Mouse (Mus musculus) liver, embryonic 16.5 days (tissue): ENCODE measurements around the gene Tmem178. TPM values are rescaled to one million over a fixed set of nuclear protein-coding genes. Genes with fewer than 3 reads are reported as not detected.

Source experiments
- ATAC-seq: fragments of 200-750 bp; cut with Nextera tagmentation; 2 replicates; pipeline ENCODE4 v1.8.0; 2017; ENCODE audit warnings: low read depth, mild to moderate bottlenecking, moderate number of reproducible peaks, moderate library complexity
- H3K27ac ChIP-seq: fragments of 300-500 bp; sonication (generic); 2 replicates; pipeline ENCODE4 v1.5.1; 2014; ENCODE audit warnings: mild to moderate bottlenecking, low read length
- H3K27me3 ChIP-seq: fragments of 300-500 bp; sonication (generic); 2 replicates; pipeline ENCODE4 v1.6.1; 2014; ENCODE audit warnings: low read depth, low read length, mixed read lengths; ENCODE audit not compliant: control insufficient read depth, insufficient read depth
- H3K36me3 ChIP-seq: fragments of 300-500 bp; sonication (generic); 2 replicates; pipeline ENCODE4 v1.6.1; 2014; ENCODE audit warnings: mild to moderate bottlenecking; ENCODE audit not compliant: control insufficient read depth, insufficient read depth
- H3K4me1 ChIP-seq: fragments of 300-500 bp; sonication (generic); 2 replicates; pipeline ENCODE4 v1.6.1; 2014; ENCODE audit warnings: low read depth, low read length, mixed read lengths; ENCODE audit not compliant: control insufficient read depth
- H3K4me2 ChIP-seq: fragments of 300-500 bp; sonication (generic); 2 replicates; pipeline ENCODE4 v1.6.1; 2014; ENCODE audit warnings: low read depth, low read length, mixed read lengths
- H3K4me3 ChIP-seq: fragments of 300-500 bp; sonication (generic); 2 replicates; pipeline ENCODE4 v1.5.1; 2014; ENCODE audit warnings: low read depth, mild to moderate bottlenecking, low read length
- H3K9ac ChIP-seq: fragments of 300-500 bp; sonication (generic); 2 replicates; pipeline ENCODE4 v1.6.1; 2014; ENCODE audit warnings: low read depth, low read length
- H3K9me3 ChIP-seq: fragments of 300-500 bp; sonication (generic); replicated peaks from 2 replicates; pipeline ENCODE4 v1.6.1; 2016; ENCODE audit warnings: low read length; ENCODE audit not compliant: control insufficient read depth
- WGBS: fragments of 180-500 bp; shearing (Covaris S2); extraction: QIAGEN DNeasy Blood & Tissue Kit; methylation state at CpG from one replicate; pipeline ENCODE4 v1.1.7; 2014; ENCODE audit not compliant: insufficient replicate concordance; 5-methylcytosine and 5-hydroxymethylcytosine counted together
- polyA plus RNA-seq: library from polyadenylated mRNA; unstranded; fragments of >200 nt; fragmentation: Nextera tagmentation; extraction: Ambion mirVana; gene quantifications from 2 replicates; pipeline ENCODE4 v1.2.1, GENCODE M21; 2015

Gene Tmem178
- polyA plus RNA-seq, 1 experiment from 2014 or later = 0.25 TPM

DNA sequence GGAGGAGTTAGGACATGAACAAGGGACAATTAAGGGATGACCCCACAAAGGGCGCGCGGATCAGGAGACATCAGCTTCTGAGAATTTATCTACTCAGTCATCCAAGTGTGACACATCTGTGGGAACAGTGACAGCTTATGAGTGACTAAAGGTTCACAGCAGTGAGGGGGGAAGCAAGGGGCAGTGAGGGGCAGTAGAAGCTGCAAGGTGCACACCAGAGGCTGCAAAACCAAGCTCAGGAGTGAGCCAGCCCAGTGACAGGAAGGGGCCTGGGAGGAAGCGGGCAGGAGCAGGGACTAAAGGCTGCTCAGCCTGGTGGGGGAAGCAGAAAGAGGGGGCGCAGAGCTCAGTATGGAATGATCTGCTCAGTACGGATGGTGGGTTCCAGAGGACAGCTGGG lies 82.9 kb downstream of the Tmem178 start:
- H3K4me2 ChIP-seq = no peak overlapping the region
- ATAC-seq = no peak
- H3K27ac ChIP-seq = no peak overlapping the region
- no peaks in the 10 kb centered on the region for H3K9me3 ChIP-seq
- no peak overlapping the region for H3K9ac ChIP-seq
- H3K4me3 ChIP-seq = no peak overlapping the region
- peaks cover 11% of the 10 kb centered on the region for H3K4me1 ChIP-seq
- H3K36me3 ChIP-seq = peaks cover 6% of the 10 kb centered on the region
- 91% methylated on average over 6 of the region's 6 CpGs for WGBS
- no peaks in the 10 kb centered on the region for H3K27me3 ChIP-seq

DNA sequence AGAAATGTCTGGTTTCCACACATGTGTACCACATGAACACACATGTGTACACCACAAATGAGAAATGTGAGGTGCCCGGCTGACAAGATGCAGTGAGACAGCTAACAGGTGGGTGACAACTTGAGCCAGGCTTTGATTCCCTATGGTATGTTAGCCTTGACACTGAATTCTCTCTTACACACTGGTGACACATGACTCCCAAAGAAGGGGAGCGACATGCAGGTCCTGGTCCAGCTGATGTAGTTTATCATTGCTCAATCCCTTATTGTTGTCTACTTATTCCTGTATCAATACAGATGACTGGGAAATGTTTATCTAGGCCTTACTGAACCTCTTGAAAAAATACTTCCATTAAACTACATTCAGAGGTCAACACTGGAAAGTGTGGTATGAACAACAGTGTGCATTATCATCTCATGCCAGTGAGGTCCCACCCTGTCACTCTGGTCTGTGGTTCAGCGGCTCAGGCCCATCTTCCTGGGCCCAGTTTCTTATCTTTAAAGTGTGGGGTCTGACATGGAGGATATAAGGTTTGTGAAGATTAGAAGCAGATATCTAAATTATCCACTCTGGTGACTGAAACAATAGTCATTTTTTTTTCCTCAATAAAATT lies 87.5 kb downstream of the Tmem178 start:
- peak overlapping the region; percentile 82 for H3K27ac ChIP-seq
- 29% methylated on average over 3 of the region's 3 CpGs for WGBS

DNA sequence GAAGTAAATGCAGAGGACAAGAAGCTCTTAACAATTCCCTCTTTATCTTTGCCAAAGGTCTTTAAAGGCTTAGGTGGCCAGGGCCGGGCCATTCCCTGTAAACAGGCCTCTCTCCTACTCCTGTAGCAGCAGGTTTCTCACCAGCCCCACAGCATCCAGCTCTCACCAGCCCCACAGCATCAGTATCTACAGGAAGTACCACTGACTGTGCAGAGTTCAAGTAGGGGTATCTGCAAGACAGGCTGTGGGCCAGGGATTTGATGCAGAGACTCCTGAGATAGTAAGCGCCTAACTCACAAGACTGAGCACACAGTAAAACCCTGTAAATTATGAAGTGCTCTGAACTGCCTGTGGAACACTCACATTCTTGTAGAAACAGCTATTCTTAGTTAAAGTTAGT lies 88.5 kb downstream of the Tmem178 start:
- H3K4me2 ChIP-seq = no peak overlapping the region
- H3K9ac ChIP-seq = no peak overlapping the region
- peak overlapping the region; percentile 63 for H3K27ac ChIP-seq
- H3K36me3 ChIP-seq = no peaks in the 10 kb centered on the region; the same call in none of the 2 replicates
- H3K27me3 ChIP-seq = no peaks in the 10 kb centered on the region
- no peak for ATAC-seq
- H3K9me3 ChIP-seq = no peaks in the 10 kb centered on the region
- WGBS = 28% methylated on average over 2 of the region's 2 CpGs
- H3K4me3 ChIP-seq = no peak overlapping the region
- peaks cover 18% of the 10 kb centered on the region for H3K4me1 ChIP-seq

More for the DNA sequence above, 87.5 kb downstream of the Tmem178 start:
- Histone ChIP-seq H3K4me1 (peaks cover 18% of the 10 kb centered on the region), H3K9me3 (no peaks in the 10 kb centered on the region), H3K27me3 (no peaks in the 10 kb centered on the region), H3K9ac (no peak overlapping the region; the same call in 1 of the 2 replicates), H3K36me3 (no peaks in the 10 kb centered on the region; the same call in none of the 2 replicates), H3K4me3 (no peak overlapping the region), H3K4me2 (no peak overlapping the region)
- ATAC-seq = peak; percentile 98

DNA sequence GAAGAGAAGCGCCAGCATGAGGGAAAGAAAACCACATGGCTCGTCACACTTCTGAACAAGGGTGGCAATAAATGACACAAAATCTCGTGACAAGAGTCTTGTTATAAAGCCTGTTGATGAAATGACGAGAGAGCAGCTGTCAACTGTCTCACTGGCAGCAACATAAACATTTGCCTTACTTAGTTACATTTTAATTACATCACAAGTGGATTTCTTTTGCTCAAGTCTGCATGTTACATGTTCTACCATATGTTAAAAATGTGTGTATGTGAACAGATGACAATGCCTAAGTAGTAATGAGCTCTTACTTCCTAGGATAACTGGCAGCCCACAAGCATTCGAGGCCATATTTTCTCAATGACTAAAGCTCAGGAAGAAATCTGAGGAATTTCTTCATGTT lies 90.9 kb downstream of the Tmem178 start:
- WGBS = 63% methylated on average over 5 of the region's 5 CpGs
- H3K4me1 ChIP-seq = peaks cover 25% of the 10 kb centered on the region
- ATAC-seq = no peak

DNA sequence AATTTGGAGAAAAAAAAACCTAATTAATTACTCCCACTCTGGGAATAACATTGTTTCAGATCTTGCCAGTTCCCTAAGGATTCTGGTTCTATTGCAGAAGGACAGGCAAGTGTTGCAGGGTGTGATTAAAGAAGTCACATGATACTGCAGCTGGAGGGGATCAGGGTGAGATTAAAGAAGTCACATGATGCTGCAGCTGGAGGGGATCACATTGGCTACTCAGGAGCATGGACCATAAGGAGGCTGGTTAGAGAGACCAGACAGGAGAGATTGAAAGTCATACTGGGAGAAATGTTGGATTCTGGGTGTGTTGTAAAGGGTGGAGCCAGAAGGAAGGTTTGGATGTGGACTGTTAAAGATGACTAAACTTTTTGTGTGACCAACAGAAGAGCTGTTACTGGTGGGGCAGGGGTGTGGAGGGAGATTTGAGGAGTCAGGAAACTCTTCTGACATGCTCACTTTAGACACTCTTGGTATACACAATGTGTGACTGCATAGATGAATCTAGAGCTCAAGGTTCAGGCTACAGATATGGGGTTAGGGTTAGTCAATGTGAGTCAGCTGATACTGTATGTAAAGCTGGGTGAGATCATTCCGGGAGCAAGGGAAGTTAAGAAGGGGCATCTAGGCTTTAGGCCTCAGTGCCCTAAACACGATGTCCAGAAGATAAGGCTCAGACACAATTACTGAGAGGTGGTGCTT lies 94.4 kb downstream of the Tmem178 start:
- no peak overlapping the region for H3K4me2 ChIP-seq
- peak overlapping the region; percentile 1; the same call in 1 of the 2 replicates for H3K27ac ChIP-seq
- 40% methylated on average over 2 of the region's 2 CpGs for whole genome bisulfite sequencing
- H3K4me1 ChIP-seq = peaks cover 17% of the 10 kb centered on the region
- H3K36me3 ChIP-seq = no peaks in the 10 kb centered on the region; the same call in 1 of the 2 replicates
- ATAC-seq = peak; percentile 74
- no peak overlapping the region for H3K4me3 ChIP-seq
- no peaks in the 10 kb centered on the region for H3K27me3 ChIP-seq
- H3K9me3 ChIP-seq = no peaks in the 10 kb centered on the region
- no peak overlapping the region for H3K9ac ChIP-seq

More for the DNA sequence above, 90.9 kb downstream of the Tmem178 start:
- H3K27ac ChIP-seq = no peak overlapping the region
- no peaks in the 10 kb centered on the region; the same call in none of the 2 replicates for H3K36me3 ChIP-seq
- no peak overlapping the region for H3K9ac ChIP-seq
- no peaks in the 10 kb centered on the region for H3K27me3 ChIP-seq
- H3K9me3 ChIP-seq = no peaks in the 10 kb centered on the region
- H3K4me2 ChIP-seq = no peak overlapping the region
- no peak overlapping the region for H3K4me3 ChIP-seq

DNA sequence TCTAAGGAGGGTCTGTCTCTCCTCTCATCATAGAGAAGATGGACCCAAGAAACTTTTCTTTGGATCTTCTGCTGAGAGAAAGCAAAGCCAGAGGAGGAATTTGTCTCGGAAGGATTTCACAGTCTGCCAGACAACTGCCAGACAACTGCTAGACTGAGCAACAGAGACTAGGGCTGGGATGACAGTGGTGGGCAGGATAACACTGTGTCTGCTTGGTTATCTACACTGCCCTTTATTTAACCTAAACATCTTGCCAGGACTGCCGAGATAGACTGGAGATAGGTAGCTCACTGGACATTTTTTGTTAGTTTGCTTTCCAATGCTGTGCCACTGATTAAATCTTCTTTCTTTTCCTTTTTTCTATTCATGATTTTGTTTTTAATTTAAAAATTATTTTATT lies 97.2 kb downstream of the Tmem178 start:
- H3K9me3 ChIP-seq = no peaks in the 10 kb centered on the region
- H3K4me1 ChIP-seq = peaks cover 17% of the 10 kb centered on the region
- no peak overlapping the region for H3K4me2 ChIP-seq
- ATAC-seq = peak; percentile 71
- no peaks in the 10 kb centered on the region; the same call in 1 of the 2 replicates for H3K36me3 ChIP-seq
- H3K27ac ChIP-seq = 0 out of 2 replicates have a peak overlapping the region, but pooled peaks have one; percentile 12
- H3K9ac ChIP-seq = no peak overlapping the region
- H3K4me3 ChIP-seq = no peak overlapping the region
- no peaks in the 10 kb centered on the region for H3K27me3 ChIP-seq
- WGBS = 28% methylated on average over 2 of the region's 2 CpGs

DNA sequence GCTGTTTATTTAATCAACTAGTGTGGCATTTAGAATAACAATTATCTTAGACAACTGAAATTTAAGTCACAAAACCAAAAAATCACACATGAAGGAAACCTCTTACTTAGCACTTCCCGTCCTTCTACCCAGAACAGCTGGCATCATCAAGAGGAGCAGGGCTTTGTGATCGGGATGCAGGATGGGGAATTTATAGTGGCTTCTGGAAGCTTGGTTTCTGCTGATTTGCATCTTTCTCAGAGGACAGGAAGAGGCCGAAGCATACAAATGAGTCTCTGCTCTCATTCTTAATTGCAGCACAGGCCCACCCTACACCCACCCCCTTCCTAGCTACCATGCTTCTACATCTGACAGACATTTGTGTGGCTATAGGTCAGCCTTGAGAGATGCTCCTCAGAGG lies 99.9 kb downstream of the Tmem178 start:
- Histone ChIP-seq H3K27ac (no peak overlapping the region), H3K9ac (no peak overlapping the region), H3K36me3 (no peaks in the 10 kb centered on the region; the same call in 1 of the 2 replicates), H3K4me1 (peaks cover 10% of the 10 kb centered on the region), H3K4me3 (no peak overlapping the region), H3K9me3 (no peaks in the 10 kb centered on the region), H3K27me3 (no peaks in the 10 kb centered on the region), H3K4me2 (no peak overlapping the region)
- 71% methylated on average over 3 of the region's 3 CpGs for WGBS
- ATAC-seq = no peak

DNA sequence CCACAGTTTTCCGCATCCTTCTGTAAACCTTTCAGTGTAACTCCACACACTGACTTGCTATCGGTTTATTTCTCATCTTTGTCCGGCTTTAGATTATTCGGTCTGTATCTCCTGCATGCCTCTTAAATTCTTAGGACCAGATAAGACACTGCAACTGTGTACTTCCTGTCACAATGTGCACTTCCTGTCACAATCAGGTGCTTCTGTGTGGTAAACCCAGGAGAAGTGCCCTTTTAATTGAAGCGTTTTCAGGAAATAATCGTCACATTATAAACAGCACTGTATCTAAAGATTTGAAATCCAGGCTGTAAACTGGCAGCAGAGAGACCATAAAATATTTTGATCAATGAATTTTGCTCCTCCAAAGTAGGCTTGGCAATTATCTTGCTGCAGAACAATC lies 100.7 kb downstream of the Tmem178 start:
- Histone ChIP-seq H3K27ac (no peak overlapping the region), H3K36me3 (no peaks in the 10 kb centered on the region; the same call in 1 of the 2 replicates), H3K27me3 (no peaks in the 10 kb centered on the region), H3K4me2 (no peak overlapping the region), H3K4me1 (peaks cover 10% of the 10 kb centered on the region), H3K4me3 (no peak overlapping the region), H3K9me3 (no peaks in the 10 kb centered on the region), H3K9ac (no peak overlapping the region)
- WGBS = 71% methylated on average over 6 of the region's 6 CpGs
- no peak for ATAC-seq

DNA sequence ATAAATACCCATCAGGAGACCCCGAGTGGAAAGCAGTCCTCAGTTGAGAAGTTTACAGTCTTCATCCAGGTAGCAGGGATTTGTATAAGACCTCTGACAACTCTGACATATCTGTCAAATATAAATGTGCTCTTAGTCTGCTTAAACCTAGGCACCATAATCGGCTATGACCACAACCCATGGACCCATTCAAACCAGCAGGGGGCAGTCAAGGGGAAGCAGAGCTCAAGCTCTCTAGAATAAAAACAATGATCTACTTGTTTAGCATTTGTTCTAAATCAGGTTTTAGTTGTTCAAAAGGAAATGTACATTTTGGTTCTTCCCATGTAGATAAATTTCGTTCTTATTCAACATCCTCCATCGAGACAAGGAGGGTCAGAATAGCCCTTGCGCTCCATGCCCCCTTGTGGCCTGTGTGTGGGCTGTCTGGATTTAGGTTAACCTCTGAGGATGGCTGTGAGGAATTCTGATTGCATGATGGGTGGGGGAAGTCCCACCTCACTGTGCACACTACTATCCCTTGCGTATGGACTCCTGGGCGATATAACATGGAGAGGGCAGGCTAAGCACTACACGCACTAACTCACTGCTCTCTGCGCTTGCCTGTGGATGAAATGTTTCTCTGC lies 101.2 kb downstream of the Tmem178 start:
- WGBS = 75% methylated on average over 9 of the region's 9 CpGs
- no peak for ATAC-seq

More for the DNA sequence above, 101.2 kb downstream of the Tmem178 start:
- Histone ChIP-seq H3K36me3 (no peaks in the 10 kb centered on the region), H3K4me1 (peaks cover 10% of the 10 kb centered on the region), H3K9me3 (no peaks in the 10 kb centered on the region), H3K9ac (no peak overlapping the region), H3K4me3 (no peak overlapping the region), H3K27me3 (no peaks in the 10 kb centered on the region), H3K27ac (no peak overlapping the region), H3K4me2 (no peak overlapping the region)
